Mouse (Mus musculus) testis, adult 2 months (tissue): ENCODE measurements around the gene Fchsd2. TPM values are rescaled to one million over a fixed set of nuclear protein-coding genes. Genes with fewer than 3 reads are reported as not detected.
"Not testable (repeated sequence)": the region's sequence is repeated elsewhere in the genome, so short reads cannot be mapped to it uniquely, and the experiment has no call there.

Source experiments
- H3K27ac ChIP-seq: fragments of 200-500 bp; 2 replicates; pipeline ENCODE4 v1.5.1; 2012; ENCODE audit warnings: low read depth, low read length; ENCODE audit not compliant: control insufficient read depth, insufficient read depth
- H3K27me3 ChIP-seq: fragments of 200-500 bp; 2 replicates; pipeline ENCODE4 v1.6.1; 2012; ENCODE audit warnings: mild to moderate bottlenecking, low read length, moderate library complexity; ENCODE audit not compliant: control insufficient read depth, insufficient read depth
- H3K36me3 ChIP-seq: fragments of 200-500 bp; 2 replicates; pipeline ENCODE4 v1.6.1; 2012; ENCODE audit warnings: mild to moderate bottlenecking, low read length; ENCODE audit not compliant: control insufficient read depth, insufficient read depth
- H3K4me1 ChIP-seq: fragments of 200-500 bp; 2 replicates; pipeline ENCODE4 v1.6.1; 2012; ENCODE audit warnings: low read length; ENCODE audit not compliant: control insufficient read depth, insufficient read depth
- H3K4me3 ChIP-seq: fragments of 200-500 bp; 2 replicates; pipeline ENCODE4 v1.5.1; 2012; ENCODE audit warnings: low read depth, mild to moderate bottlenecking, low read length, moderate library complexity, mixed read lengths; ENCODE audit not compliant: control insufficient read depth
- CTCF ChIP-seq: fragments of 200-500 bp; IDR thresholded peaks from 2 replicates; pipeline ENCODE4 v1.5.1; 2012; ENCODE audit warnings: low read depth, mild to moderate bottlenecking, inconsistent platforms, low read length, moderate library complexity; ENCODE audit not compliant: control insufficient read depth, insufficient read depth, insufficient replicate concordance
- POLR2A ChIP-seq: fragments of 200-500 bp; IDR thresholded peaks from 2 replicates; pipeline ENCODE4 v1.6.1; 2012; ENCODE audit warnings: low read depth, mild to moderate bottlenecking, inconsistent platforms, low read length, moderate library complexity; ENCODE audit not compliant: control insufficient read depth
- polyA plus RNA-seq: library from polyadenylated mRNA; depleted of rRNA; stranded (reverse); fragments of >200 nt; gene quantifications from 2 replicates; pipeline ENCODE4 v1.2.3, GENCODE M21; 2012

Fchsd2 gene
- polyA plus RNA-seq, 1 experiment = 5.8 TPM

DNA sequence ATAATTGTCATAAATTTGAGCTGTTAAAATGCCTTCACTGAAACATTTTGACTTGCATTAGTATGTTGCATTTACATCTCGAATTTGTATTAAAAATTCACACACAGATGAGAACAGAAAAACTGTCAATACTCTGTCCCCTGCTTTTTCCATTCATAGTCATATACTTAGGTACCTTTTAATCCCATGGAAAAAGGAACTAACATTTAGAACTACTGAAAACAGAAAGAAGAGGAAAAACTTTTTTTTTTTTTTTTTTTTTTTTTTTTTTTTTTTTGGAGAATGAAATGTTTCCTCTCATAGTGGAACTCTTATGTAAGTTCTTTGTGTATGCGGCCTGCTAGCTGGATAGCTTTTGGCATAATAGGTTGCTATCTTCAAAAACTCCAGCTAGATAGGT, 51.6 kb downstream of the Fchsd2 start:
- Histone ChIP-seq H3K36me3 (no peaks in the 10 kb centered on the region), H3K4me3 (no peak overlapping the region), H3K4me1 (no peaks in the 10 kb centered on the region), H3K27me3 (no peaks in the 10 kb centered on the region), H3K27ac (no peak overlapping the region)
- TF ChIP-seq CTCF (no peak), POLR2A (no peak)

DNA sequence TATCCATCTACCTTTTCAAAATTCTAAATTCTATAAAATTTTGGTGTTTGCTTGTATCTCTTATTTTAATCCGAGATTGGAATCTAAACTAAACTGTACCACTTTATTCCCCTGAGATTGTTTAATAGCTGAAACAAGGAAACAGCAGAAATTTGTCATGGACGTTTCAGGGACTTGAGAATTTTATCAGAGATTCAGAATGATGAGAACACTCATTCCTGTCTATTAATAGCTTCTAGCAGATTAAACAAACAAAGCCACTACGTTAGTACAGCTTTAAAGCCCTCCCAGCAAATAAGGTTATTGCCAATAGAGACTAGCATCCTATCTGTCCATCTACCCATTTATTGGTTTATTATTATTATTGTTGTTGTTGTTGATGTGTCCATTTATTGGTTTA, 56.4 kb downstream of the Fchsd2 start:
- Histone ChIP-seq H3K27me3 (no peaks in the 10 kb centered on the region), H3K4me1 (no peaks in the 10 kb centered on the region), H3K27ac (no peak overlapping the region), H3K4me3 (no peak overlapping the region), H3K36me3 (no peaks in the 10 kb centered on the region)
- no peak for TF ChIP-seq POLR2A
- TF ChIP-seq CTCF = no peak

DNA sequence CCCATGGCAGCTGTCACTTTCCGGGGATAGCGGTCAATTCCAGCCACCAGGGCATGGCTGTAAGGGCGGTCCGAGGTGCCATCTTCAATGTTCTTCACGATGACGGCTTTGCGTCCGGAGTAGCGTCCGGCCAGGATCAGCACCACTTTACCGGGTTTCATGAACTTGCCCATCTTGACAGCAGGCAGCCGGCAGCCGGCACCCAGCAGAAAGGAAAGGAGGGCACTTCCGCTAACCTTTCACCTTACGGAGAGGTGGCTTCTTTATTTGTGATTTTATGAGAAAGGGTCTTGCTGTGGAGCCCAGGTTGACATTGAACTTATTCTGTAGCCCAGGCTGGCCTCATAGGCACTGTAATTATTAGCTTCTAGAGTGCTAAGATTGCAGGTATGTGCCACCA, 62.2 kb downstream of the Fchsd2 start:
- H3K27ac ChIP-seq, H3K36me3 ChIP-seq, H3K4me3 ChIP-seq, H3K4me1 ChIP-seq, H3K27me3 ChIP-seq: not testable (repeated sequence)

DNA sequence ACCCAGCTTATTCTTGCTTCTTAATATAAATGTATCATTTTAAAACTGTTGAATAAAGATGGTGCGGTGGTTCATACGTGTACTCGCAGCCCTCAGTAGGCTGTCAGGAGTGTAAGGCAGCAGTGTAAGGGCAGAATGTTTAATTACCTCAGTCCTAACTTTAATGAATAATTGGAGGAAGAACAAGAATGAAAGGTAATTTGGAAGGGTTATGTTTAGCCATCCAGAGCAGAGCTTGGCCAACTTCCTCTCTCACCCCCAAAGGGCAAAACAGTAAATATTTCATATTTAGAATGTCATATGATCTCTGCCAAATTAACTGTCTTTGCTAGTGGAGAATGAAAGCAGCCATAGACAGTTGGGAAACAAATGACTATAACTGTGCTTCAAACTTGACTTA, 62.6 kb downstream of the Fchsd2 start:
- TF ChIP-seq CTCF = no peak
- no peak for TF ChIP-seq POLR2A
- H3K27me3 ChIP-seq = no peaks in the 10 kb centered on the region
- H3K27ac ChIP-seq = no peak overlapping the region
- no peaks in the 10 kb centered on the region for H3K36me3 ChIP-seq
- no peaks in the 10 kb centered on the region for H3K4me1 ChIP-seq
- H3K4me3 ChIP-seq = no peak overlapping the region

DNA sequence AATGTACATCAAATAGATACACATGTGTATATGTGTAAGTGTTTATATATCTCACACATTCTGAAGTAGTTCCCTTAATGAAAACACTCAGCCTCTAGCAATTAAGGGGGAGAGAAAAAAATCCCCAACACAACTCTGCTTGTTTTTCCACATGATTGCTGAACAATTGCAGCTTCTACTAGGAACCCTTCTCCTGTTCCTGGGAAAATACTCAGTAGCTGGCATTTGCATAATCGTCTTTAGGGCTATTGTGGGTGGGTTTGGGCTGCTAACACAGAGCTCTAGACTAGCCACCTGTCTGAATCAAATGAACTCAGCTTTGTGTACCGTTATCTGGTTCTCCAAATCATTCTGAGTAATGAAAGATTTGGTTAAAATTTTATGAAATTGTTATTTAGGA, 67.6 kb downstream of the Fchsd2 start:
- Histone ChIP-seq H3K4me3 (no peak overlapping the region), H3K27ac (no peak overlapping the region), H3K4me1 (no peaks in the 10 kb centered on the region), H3K27me3 (no peaks in the 10 kb centered on the region), H3K36me3 (no peaks in the 10 kb centered on the region)
- TF ChIP-seq CTCF (no peak), POLR2A (no peak)

DNA sequence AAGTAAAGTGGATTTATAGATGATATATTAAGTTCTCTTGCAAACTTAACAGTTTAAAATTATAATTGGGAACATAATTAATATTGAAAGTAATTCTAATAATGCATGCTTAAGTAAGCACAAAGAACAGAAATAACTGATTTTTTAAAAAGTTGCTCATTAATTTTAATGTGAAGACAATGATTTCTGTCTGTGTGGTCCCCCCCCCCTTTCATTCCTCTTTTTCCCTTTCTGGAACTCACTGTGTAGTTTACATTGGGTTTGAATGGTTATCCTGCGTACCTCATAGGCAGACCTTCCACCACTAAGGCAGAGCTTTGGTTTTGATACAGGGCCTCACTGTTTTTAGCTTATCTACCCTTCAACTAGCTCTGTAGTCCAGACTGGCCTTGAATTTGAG, 70.1 kb downstream of the Fchsd2 start:
- H3K4me1 ChIP-seq = no peaks in the 10 kb centered on the region; the same call in none of the 2 replicates
- H3K36me3 ChIP-seq = no peaks in the 10 kb centered on the region
- no peak overlapping the region for H3K27ac ChIP-seq
- no peaks in the 10 kb centered on the region for H3K27me3 ChIP-seq
- TF ChIP-seq POLR2A (no peak), CTCF (no peak)
- H3K4me3 ChIP-seq = no peak overlapping the region

DNA sequence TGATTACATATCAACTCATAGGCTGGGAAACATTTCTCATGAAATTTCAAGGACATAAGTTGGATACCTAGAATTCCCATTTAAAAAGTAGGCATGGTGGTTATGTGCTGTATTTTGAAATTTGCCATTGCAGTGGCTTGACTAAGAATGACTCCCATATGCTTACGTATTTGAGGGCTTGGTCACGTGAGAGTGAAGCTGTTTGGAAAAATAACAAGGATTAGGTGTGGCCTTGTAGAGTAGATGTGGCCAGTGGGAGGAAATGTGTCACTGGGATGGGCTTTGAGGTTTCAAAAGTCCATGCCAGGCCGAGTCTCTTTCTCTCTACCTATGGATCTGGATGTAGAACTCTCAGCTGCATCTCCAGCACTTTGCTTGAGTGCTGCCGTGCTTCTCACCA, 71.2 kb downstream of the Fchsd2 start:
- Histone ChIP-seq H3K27me3 (no peaks in the 10 kb centered on the region), H3K4me3 (no peak overlapping the region), H3K4me1 (no peaks in the 10 kb centered on the region; the same call in none of the 2 replicates), H3K36me3 (no peaks in the 10 kb centered on the region), H3K27ac (no peak overlapping the region)
- TF ChIP-seq CTCF = no peak

- no peak overlapping the region for H3K4me3 ChIP-seq
- H3K36me3 ChIP-seq = no peaks in the 10 kb centered on the region
- H3K27me3 ChIP-seq = no peaks in the 10 kb centered on the region
- no peak for TF ChIP-seq POLR2A
- no peak for TF ChIP-seq CTCF
- H3K4me1 ChIP-seq = no peaks in the 10 kb centered on the region; the same call in none of the 2 replicates
- no peak overlapping the region for H3K27ac ChIP-seq
These were observed 73.9 kb downstream of the Fchsd2 start for GRCm38 (mm10) chr7:101166568-101166967.
